Mouse (Mus musculus) testis, adult 2 months (tissue): ENCODE data around the gene Top3a. TPM values are rescaled to one million over a fixed set of nuclear protein-coding genes. Genes with fewer than 3 reads are reported as not detected.

Experiments used
- H3K27ac ChIP-seq: fragments of 200-500 bp; 2 replicates; pipeline ENCODE4 v1.5.1; 2012; ENCODE audit warnings: low read depth, low read length; ENCODE audit not compliant: control insufficient read depth, insufficient read depth
- H3K27me3 ChIP-seq: fragments of 200-500 bp; 2 replicates; pipeline ENCODE4 v1.6.1; 2012; ENCODE audit warnings: mild to moderate bottlenecking, low read length, moderate library complexity; ENCODE audit not compliant: control insufficient read depth, insufficient read depth
- H3K36me3 ChIP-seq: fragments of 200-500 bp; 2 replicates; pipeline ENCODE4 v1.6.1; 2012; ENCODE audit warnings: mild to moderate bottlenecking, low read length; ENCODE audit not compliant: control insufficient read depth, insufficient read depth
- H3K4me1 ChIP-seq: fragments of 200-500 bp; 2 replicates; pipeline ENCODE4 v1.6.1; 2012; ENCODE audit warnings: low read length; ENCODE audit not compliant: control insufficient read depth, insufficient read depth
- H3K4me3 ChIP-seq: fragments of 200-500 bp; 2 replicates; pipeline ENCODE4 v1.5.1; 2012; ENCODE audit warnings: low read depth, mild to moderate bottlenecking, low read length, moderate library complexity, mixed read lengths; ENCODE audit not compliant: control insufficient read depth
- CTCF ChIP-seq: fragments of 200-500 bp; IDR thresholded peaks from 2 replicates; pipeline ENCODE4 v1.5.1; 2012; ENCODE audit warnings: low read depth, mild to moderate bottlenecking, inconsistent platforms, low read length, moderate library complexity; ENCODE audit not compliant: control insufficient read depth, insufficient read depth, insufficient replicate concordance
- POLR2A ChIP-seq: fragments of 200-500 bp; IDR thresholded peaks from 2 replicates; pipeline ENCODE4 v1.6.1; 2012; ENCODE audit warnings: low read depth, mild to moderate bottlenecking, inconsistent platforms, low read length, moderate library complexity; ENCODE audit not compliant: control insufficient read depth
- polyA plus RNA-seq: library from polyadenylated mRNA; depleted of rRNA; stranded (reverse); fragments of >200 nt; gene quantifications from 2 replicates; pipeline ENCODE4 v1.2.3, GENCODE M21; 2012

The Top3a gene
- polyA plus RNA-seq, 1 experiment: 14.4 TPM

DNA sequence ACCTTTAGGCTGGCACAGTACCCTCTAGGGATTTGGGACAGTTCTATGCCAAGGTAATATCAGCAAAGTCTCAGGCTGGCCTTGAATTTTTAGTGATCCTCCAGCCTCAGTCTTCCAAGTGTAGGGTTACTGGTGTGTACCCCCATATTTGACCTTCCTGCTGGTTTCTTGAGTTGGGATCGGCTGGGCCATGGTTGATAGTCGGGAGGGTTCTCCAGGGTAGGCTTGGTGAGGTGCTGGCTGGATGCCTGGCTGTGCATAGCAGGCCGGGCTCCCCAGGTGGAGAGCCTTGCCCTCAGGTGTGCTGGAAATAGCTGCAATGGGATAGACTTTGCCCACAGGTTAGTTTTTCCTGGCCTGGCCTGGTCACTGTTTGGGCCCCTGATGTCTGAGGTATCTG, 71.9 kb downstream of the Top3a start:
- Histone ChIP-seq H3K4me1 (peaks cover 14% of the 10 kb centered on the region), H3K27me3 (no peaks in the 10 kb centered on the region), H3K4me3 (no peak overlapping the region), H3K27ac (no peak overlapping the region), H3K36me3 (no peaks in the 10 kb centered on the region; the same call in 1 of the 2 replicates)
- TF ChIP-seq POLR2A: no peak
- no peak for TF ChIP-seq CTCF

- H3K36me3 ChIP-seq: no peaks in the 10 kb centered on the region; the same call in 1 of the 2 replicates
- no peak for TF ChIP-seq CTCF
- no peak for TF ChIP-seq POLR2A
- H3K27me3 ChIP-seq: no peaks in the 10 kb centered on the region
- no peak overlapping the region for H3K27ac ChIP-seq
- H3K4me1 ChIP-seq: peaks cover 15% of the 10 kb centered on the region
- H3K4me3 ChIP-seq: no peak overlapping the region
These were observed 72.9 kb downstream of the Top3a start for GRCm38 (mm10) chr11:60704023-60704880.

- TF ChIP-seq POLR2A: no peak
- peak; percentile 60; the same call in 1 of the 2 replicates for TF ChIP-seq CTCF
- no peaks in the 10 kb centered on the region for H3K27me3 ChIP-seq
- H3K36me3 ChIP-seq: no peaks in the 10 kb centered on the region
- no peak overlapping the region for H3K4me3 ChIP-seq
- H3K4me1 ChIP-seq: peaks cover 25% of the 10 kb centered on the region
- no peak overlapping the region for H3K27ac ChIP-seq
These were observed 74.0 kb downstream of the Top3a start for GRCm38 (mm10) chr11:60703131-60703530.

DNA sequence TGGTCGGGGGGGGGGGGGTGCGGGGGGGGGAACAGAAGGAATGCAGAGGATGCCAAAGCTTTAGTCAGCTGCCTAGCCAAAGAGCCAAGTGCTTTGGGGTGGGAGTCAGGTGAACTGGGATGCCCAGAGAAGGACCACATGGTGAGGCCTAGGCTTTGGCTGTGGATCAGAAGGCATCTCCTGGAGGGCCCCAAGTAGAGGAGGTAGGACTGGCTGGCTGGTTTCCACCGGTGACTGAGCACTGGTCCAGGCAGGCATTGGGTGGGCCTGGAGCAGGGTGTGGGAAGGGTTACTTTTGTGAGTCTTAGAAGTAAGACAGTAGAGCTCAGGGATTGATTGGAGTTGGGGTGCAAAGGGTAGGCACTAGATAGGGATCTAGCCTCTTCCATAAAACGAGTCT, 75.6 kb downstream of the Top3a start:
- H3K27me3 ChIP-seq: no peaks in the 10 kb centered on the region
- no peak overlapping the region for H3K27ac ChIP-seq
- TF ChIP-seq CTCF (no peak), POLR2A (no peak)
- no peaks in the 10 kb centered on the region for H3K36me3 ChIP-seq
- H3K4me1 ChIP-seq: peaks cover 25% of the 10 kb centered on the region
- H3K4me3 ChIP-seq: no peak overlapping the region

- Histone ChIP-seq H3K4me1 (peaks cover 25% of the 10 kb centered on the region), H3K27ac (no peak overlapping the region), H3K4me3 (peak overlapping the region; percentile 81), H3K36me3 (no peaks in the 10 kb centered on the region), H3K27me3 (no peaks in the 10 kb centered on the region)
- TF ChIP-seq POLR2A: no peak
- no peak for TF ChIP-seq CTCF
These were observed 76.6 kb downstream of the Top3a start for GRCm38 (mm10) chr11:60700320-60701185.

DNA sequence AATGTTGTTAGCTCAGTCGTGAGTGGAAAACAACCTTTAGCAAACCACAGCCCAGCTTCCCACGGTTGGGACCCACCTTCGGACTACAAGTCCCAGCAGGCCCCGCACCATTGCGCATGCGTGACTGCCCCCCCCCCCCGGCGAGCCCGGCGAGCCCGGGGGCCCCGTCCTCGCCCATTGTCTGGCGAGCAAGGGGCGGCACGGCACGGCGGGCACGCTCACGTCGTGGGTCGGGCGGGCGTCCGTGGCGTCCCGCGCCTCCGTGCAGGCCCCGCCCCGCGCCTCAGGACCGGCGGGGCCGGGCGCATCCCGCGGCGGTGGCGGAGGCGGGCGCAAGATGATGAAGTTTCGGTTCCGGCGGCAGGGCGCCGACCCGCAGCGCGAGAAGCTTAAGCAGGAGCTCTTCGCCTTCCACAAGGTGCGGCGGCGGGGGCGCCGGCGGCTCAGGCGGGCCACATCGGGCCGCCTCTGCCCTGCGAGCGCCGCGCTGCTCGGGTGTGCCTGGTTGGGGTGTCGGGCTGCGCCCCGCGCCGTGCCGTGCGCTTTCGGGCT, 77.6 kb downstream of the Top3a start, which contains the start of gene Llgl1:
Gene Llgl1 (plus strand): TSS at position 200 of the 552 bp plus-strand sequence.
- Histone ChIP-seq H3K27ac (peak within 1 kb of the TSS; percentile 89), H3K36me3 (no peaks in the 10 kb centered on the region), H3K27me3 (no peaks in the 10 kb centered on the region), H3K4me3 (peak within 1 kb of the TSS; percentile 81), H3K4me1 (peaks cover 25% of the 10 kb centered on the region)
- TF ChIP-seq CTCF (no peak), POLR2A (peak; percentile 66)

- Histone ChIP-seq H3K4me3 (peak overlapping the region; percentile 81), H3K27ac (peak overlapping the region; percentile 89), H3K4me1 (peaks cover 25% of the 10 kb centered on the region), H3K36me3 (no peaks in the 10 kb centered on the region), H3K27me3 (no peaks in the 10 kb centered on the region)
- TF ChIP-seq POLR2A (no peak), CTCF (no peak)
These were observed 78.2 kb downstream of the Top3a start for GRCm38 (mm10) chr11:60698806-60699523.
